Mouse (Mus musculus) midbrain, postnatal 0 days (tissue): ENCODE data around the gene Ddr2. TPM values are rescaled to one million over a fixed set of nuclear protein-coding genes. Genes with fewer than 3 reads are reported as not detected.

ENCODE experiments used
- ATAC-seq: fragments of 200-750 bp; cut with Nextera tagmentation; 2 replicates; pipeline ENCODE4 v1.8.0; 2017; ENCODE audit warnings: moderate number of reproducible peaks, mild to moderate bottlenecking, moderate TSS enrichment, moderate library complexity; ENCODE audit not compliant: low FRiP score
- DNase-seq: peaks from one replicate; pipeline ENCODE4 v3.0.0-alpha.2; 2015; ENCODE audit warnings: low spot score
- H3K27ac ChIP-seq: fragments of 300-500 bp; sonication (generic); 2 replicates; pipeline ENCODE4 v1.5.1; 2014; ENCODE audit warnings: low read depth, mild to moderate bottlenecking, low read length, mixed read lengths
- H3K27me3 ChIP-seq: fragments of 300-500 bp; sonication (generic); 2 replicates; pipeline ENCODE4 v1.6.1; 2014; ENCODE audit warnings: low read length, control low read depth, mixed read lengths; ENCODE audit not compliant: insufficient read depth
- H3K36me3 ChIP-seq: fragments of 300-500 bp; sonication (generic); 2 replicates; pipeline ENCODE4 v1.6.1; 2014; ENCODE audit warnings: low read length, control low read depth, mixed read lengths; ENCODE audit not compliant: insufficient read depth
- H3K4me1 ChIP-seq: fragments of 300-500 bp; sonication (generic); 2 replicates; pipeline ENCODE4 v1.6.1; 2014; ENCODE audit warnings: mild to moderate bottlenecking, control low read depth, antibody characterized with exemption, low read length, mixed read lengths; ENCODE audit not compliant: insufficient read depth
- H3K4me2 ChIP-seq: fragments of 300-500 bp; sonication (generic); 2 replicates; pipeline ENCODE4 v1.6.1; 2014; ENCODE audit warnings: low read depth, mild to moderate bottlenecking, low read length, mixed read lengths; ENCODE audit not compliant: poor library complexity, severe bottlenecking
- H3K4me3 ChIP-seq: fragments of 300-500 bp; sonication (generic); 2 replicates; pipeline ENCODE4 v1.5.1; 2014; ENCODE audit warnings: low read depth, mild to moderate bottlenecking, low read length, moderate library complexity
- H3K9ac ChIP-seq: fragments of 300-500 bp; sonication (generic); replicated peaks from 2 replicates; pipeline ENCODE4 v1.6.1; 2014; ENCODE audit warnings: mild to moderate bottlenecking, low read length, moderate library complexity, mixed read lengths; ENCODE audit not compliant: poor library complexity, severe bottlenecking
- H3K9me3 ChIP-seq: fragments of 300-500 bp; sonication (generic); 2 replicates; pipeline ENCODE4 v1.6.1; 2016; ENCODE audit warnings: low read length, control low read depth
- CTCF ChIP-seq: IDR thresholded peaks from 2 replicates; pipeline ENCODE4 v1.5.1; 2016; ENCODE audit warnings: antibody characterized with exemption, mild to moderate bottlenecking
- WGBS: fragments of 180-500 bp; shearing (Covaris S2); extraction: QIAGEN DNeasy Blood & Tissue Kit; methylation state at CpG from one replicate; pipeline ENCODE4 v1.1.7; 2014; 5-methylcytosine and 5-hydroxymethylcytosine counted together
- polyA plus RNA-seq: library from polyadenylated mRNA; unstranded; fragments of >200 nt; fragmentation: Nextera tagmentation; extraction: Ambion mirVana; gene quantifications from 2 replicates; pipeline ENCODE4 v1.2.1, GENCODE M21; 2015
- total RNA-seq: library from RNA; depleted of rRNA; stranded (reverse); fragments of >200 nt; gene quantifications from 2 replicates; pipeline ENCODE4 v1.2.3, GENCODE M21; 2014

Ddr2 gene
- total and polyA plus RNA-seq, 2 experiments from 2014 or later, result 8.0 to 8.2 TPM

DNA sequence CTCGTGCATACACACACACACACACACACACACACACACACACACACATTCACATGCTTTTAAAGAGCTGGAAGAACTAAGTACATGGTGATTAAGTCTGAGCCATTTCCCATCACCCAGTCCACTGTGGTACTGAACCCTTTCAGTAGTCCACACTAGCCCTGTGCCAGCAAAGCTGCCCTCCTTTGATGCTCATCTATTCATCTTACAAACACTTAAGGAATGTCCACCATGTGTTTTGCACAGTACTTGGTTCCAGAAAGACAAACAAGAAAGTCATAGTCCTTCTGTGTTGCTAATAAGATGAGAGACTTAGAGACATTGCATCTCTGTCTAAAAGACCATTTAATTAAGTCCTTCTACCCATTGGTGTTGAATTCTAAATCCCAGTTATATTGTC, 29.7 kb downstream of the Ddr2 start:
- H3K4me2 ChIP-seq, result no peak overlapping the region
- H3K27ac ChIP-seq, result no peak overlapping the region
- ATAC-seq, result no peak
- no peaks in the 10 kb centered on the region for H3K9me3 ChIP-seq
- no peaks in the 10 kb centered on the region for H3K27me3 ChIP-seq
- H3K4me3 ChIP-seq, result no peak overlapping the region
- H3K4me1 ChIP-seq, result no peaks in the 10 kb centered on the region
- H3K36me3 ChIP-seq, result no peaks in the 10 kb centered on the region
- TF ChIP-seq CTCF, result no peak
- H3K9ac ChIP-seq, result no peak overlapping the region
- DNase-seq, result no peak
- WGBS, result 83% methylated on average over 1 of the region's 1 CpGs

- no peak for TF ChIP-seq CTCF
- H3K4me2 ChIP-seq, result no peak overlapping the region
- H3K36me3 ChIP-seq, result no peaks in the 10 kb centered on the region
- H3K27me3 ChIP-seq, result no peaks in the 10 kb centered on the region
- DNase-seq (no peak), ATAC-seq (no peak)
- H3K4me1 ChIP-seq, result no peaks in the 10 kb centered on the region
- no peak overlapping the region for H3K4me3 ChIP-seq
- H3K9me3 ChIP-seq, result no peaks in the 10 kb centered on the region
- 68% methylated on average over 2 of the region's 2 CpGs for WGBS
- H3K9ac ChIP-seq, result no peak overlapping the region
- no peak overlapping the region for H3K27ac ChIP-seq
Observed at GRCm38 (mm10) chr1:170079465-170079864, 31.1 kb downstream of the Ddr2 start.

GRCm38 (mm10) chr1:170076339-170076738, 34.2 kb downstream of the Ddr2 start:
- Histone ChIP-seq H3K4me1 (no peaks in the 10 kb centered on the region), H3K27ac (no peak overlapping the region), H3K4me3 (no peak overlapping the region), H3K9ac (no peak overlapping the region), H3K9me3 (no peaks in the 10 kb centered on the region), H3K4me2 (no peak overlapping the region), H3K27me3 (no peaks in the 10 kb centered on the region), H3K36me3 (no peaks in the 10 kb centered on the region)
- DNase-seq (no peak), ATAC-seq (no peak)
- TF ChIP-seq CTCF, result no peak
- 77% methylated on average over 5 of the region's 5 CpGs for WGBS

- no peak for TF ChIP-seq CTCF
- no peak overlapping the region for H3K4me2 ChIP-seq
- H3K9ac ChIP-seq, result no peak overlapping the region
- no peaks in the 10 kb centered on the region for H3K4me1 ChIP-seq
- 85% methylated on average over 8 of the region's 8 CpGs for WGBS
- no peak overlapping the region for H3K27ac ChIP-seq
- no peak overlapping the region for H3K4me3 ChIP-seq
- ATAC-seq, result no peak
- DNase-seq, result no peak
- no peaks in the 10 kb centered on the region for H3K27me3 ChIP-seq
- no peaks in the 10 kb centered on the region for H3K36me3 ChIP-seq
- H3K9me3 ChIP-seq, result no peaks in the 10 kb centered on the region
Observed at GRCm38 (mm10) chr1:170073768-170074167, 36.8 kb downstream of the Ddr2 start.

GRCm38 (mm10) chr1:170069143-170069542, 41.4 kb downstream of the Ddr2 start:
- H3K4me2 ChIP-seq, result no peak overlapping the region
- H3K9me3 ChIP-seq, result no peaks in the 10 kb centered on the region
- H3K4me3 ChIP-seq, result no peak overlapping the region
- TF ChIP-seq CTCF, result no peak
- H3K27ac ChIP-seq, result no peak overlapping the region
- H3K9ac ChIP-seq, result no peak overlapping the region
- no peaks in the 10 kb centered on the region for H3K36me3 ChIP-seq
- ATAC-seq (no peak), DNase-seq (no peak)
- no peaks in the 10 kb centered on the region for H3K4me1 ChIP-seq
- H3K27me3 ChIP-seq, result no peaks in the 10 kb centered on the region
- 89% methylated on average over 5 of the region's 5 CpGs for WGBS

- Histone ChIP-seq H3K36me3 (no peaks in the 10 kb centered on the region), H3K4me3 (no peak overlapping the region), H3K9ac (no peak overlapping the region), H3K4me2 (no peak overlapping the region), H3K27me3 (no peaks in the 10 kb centered on the region), H3K9me3 (no peaks in the 10 kb centered on the region), H3K27ac (no peak overlapping the region), H3K4me1 (no peaks in the 10 kb centered on the region)
- ATAC-seq, result no peak
- no peak for DNase-seq
- WGBS, result 70% methylated on average over 2 of the region's 2 CpGs
- no peak for TF ChIP-seq CTCF
Observed at GRCm38 (mm10) chr1:170065931-170066330, 44.6 kb downstream of the Ddr2 start.
